Mouse (Mus musculus): ENCODE measurements around the gene Abcb5.

GRCm38 (mm10) chr12:118847381-118847780 is 118.8 kb downstream of the Abcb5 start:
- TF ChIP-seq CHD2 (IDR thresholded peaks at IDR 0.05; ENCODE audit: low read depth, low read length) (no peak), ZC3H11A (IDR thresholded peaks at IDR 0.05; ENCODE audit: borderline replicate concordance, low read depth, low read length) (no peak), HCFC1 (IDR thresholded peaks at IDR 0.05; ENCODE audit: borderline replicate concordance, insufficient read depth, low read length) (no peak), ZNF384 (IDR thresholded peaks at IDR 0.05; ENCODE audit: low read depth, low read length) (0 out of 2 replicates have a peak, but pooled peaks have one; percentile 35), MAFK (IDR thresholded peaks at IDR 0.05; ENCODE audit: insufficient read depth, low read depth, low read length) (no peak)

Data from ES-E14 (cell line).